In genomic region chr3:35693039-35693438, GRCm38 (mm10) we compare ENCODE assay signal across 8 mouse cellular contexts.
DNase-seq lines count a peak whose midpoint lies in the region; ATAC-seq and TF ChIP-seq lines count a peak whose summit lies in the region.

No protein-coding gene starts in this region.

- H3K9ac ChIP-seq in hindbrain, embryonic 11.5 days (ENCODE audit: low read depth, low read length): no peak overlapping the region
- no peak overlapping the region for H3K9ac ChIP-seq in hindbrain, embryonic 13.5 days
- no peak overlapping the region for H3K9ac ChIP-seq in kidney, postnatal 0 days (ENCODE audit: low read depth, low read length)
- no peak overlapping the region for H3K9ac ChIP-seq in liver, embryonic 11.5 days (ENCODE audit: low read depth, low read length)
- no peak overlapping the region for H3K9ac ChIP-seq in stomach, embryonic 14.5 days (replicated peaks; ENCODE audit: low read depth, low read length)

- H3K9me3 ChIP-seq in hindbrain, embryonic 11.5 days (ENCODE audit: control insufficient read depth, low read length): no peaks in the 10 kb centered on the region
- H3K9me3 ChIP-seq in hindbrain, embryonic 13.5 days: no peaks in the 10 kb centered on the region
- no peaks in the 10 kb centered on the region for H3K9me3 ChIP-seq in kidney, postnatal 0 days (replicated peaks; ENCODE audit: low read length)
- H3K9me3 ChIP-seq in liver, embryonic 11.5 days (ENCODE audit: control insufficient read depth, low read length): no peaks in the 10 kb centered on the region
- H3K9me3 ChIP-seq in stomach, embryonic 14.5 days (ENCODE audit: control insufficient read depth, low read depth, low read length): no peaks in the 10 kb centered on the region

- H3K27me3 ChIP-seq in hindbrain, embryonic 11.5 days (ENCODE audit: control insufficient read depth, insufficient read depth, low read length): no peaks in the 10 kb centered on the region
- no peaks in the 10 kb centered on the region for H3K27me3 ChIP-seq in hindbrain, embryonic 13.5 days
- no peaks in the 10 kb centered on the region for H3K27me3 ChIP-seq in kidney, postnatal 0 days (ENCODE audit: insufficient read depth, low read length)
- H3K27me3 ChIP-seq in liver, embryonic 11.5 days (replicated peaks; ENCODE audit: control insufficient read depth, insufficient read depth, low read length): no peaks in the 10 kb centered on the region
- H3K27me3 ChIP-seq in stomach, embryonic 14.5 days (ENCODE audit: control insufficient read depth, insufficient read depth, low read length): no peaks in the 10 kb centered on the region

- H3K4me2 ChIP-seq in hindbrain, embryonic 11.5 days (replicated peaks; ENCODE audit: low read depth, low read length): no peak overlapping the region
- H3K4me2 ChIP-seq in hindbrain, embryonic 13.5 days: no peak overlapping the region
- no peak overlapping the region for H3K4me2 ChIP-seq in kidney, postnatal 0 days (ENCODE audit: low read length)
- H3K4me2 ChIP-seq in liver, embryonic 11.5 days: no peak overlapping the region
- H3K4me2 ChIP-seq in stomach, embryonic 14.5 days (replicated peaks; ENCODE audit: low read depth, low read length): no peak overlapping the region

- peak; percentile 64 for DNase-seq in hindbrain, embryonic 11.5 days (ENCODE audit: low spot score)
- peak; percentile 75 for DNase-seq in embryo, embryonic 10 days (ENCODE audit: low spot score)
- DNase-seq in gastrocnemius, postnatal 14 days: peak; percentile 35
- DNase-seq in kidney, postnatal 0 days (ENCODE audit: low spot score): peak; percentile 87
- peak; percentile 53 for DNase-seq in liver, embryonic 11.5 days (ENCODE audit: low spot score)
- DNase-seq in naive thymus-derived CD4-positive, alpha-beta T cell, adult 2 months (ENCODE audit: low read depth): peak; percentile 96

- H3K27ac ChIP-seq in hindbrain, embryonic 11.5 days (ENCODE audit: low read depth, low read length): no peak overlapping the region
- no peak overlapping the region for H3K27ac ChIP-seq in hindbrain, embryonic 13.5 days
- H3K27ac ChIP-seq in kidney, postnatal 0 days: no peak overlapping the region
- H3K27ac ChIP-seq in liver, embryonic 11.5 days (ENCODE audit: low read depth, low read length): no peak overlapping the region
- H3K27ac ChIP-seq in stomach, embryonic 14.5 days (ENCODE audit: low read length): no peak overlapping the region

- peak; percentile 45; the same call in 1 of the 2 replicates for ATAC-seq in hindbrain, embryonic 11.5 days (ENCODE audit: low FRiP score)
- ATAC-seq in hindbrain, embryonic 13.5 days (ENCODE audit: low FRiP score): no peak
- peak; percentile 88 for ATAC-seq in kidney, postnatal 0 days (replicated peaks; ENCODE audit: low FRiP score, low read depth)
- peak; percentile 81 for ATAC-seq in liver, embryonic 11.5 days (replicated peaks; ENCODE audit: low FRiP score)
- peak; percentile 83 for ATAC-seq in stomach, embryonic 14.5 days (ENCODE audit: insufficient number of reproducible peaks, insufficient read depth, low FRiP score, low read depth)

- intact Hi-C loops in gastrocnemius, postnatal 14 days (cut with DNase I; ENCODE audit: low total_unique reads): loop anchor here (5.0 to 10.0 kb wide), 2 partner anchors 282 to 369 kb away; no protein-coding TSS in a partner anchor

- TF ChIP-seq CTCF in kidney, postnatal 0 days (IDR thresholded peaks at IDR 0.05; ENCODE audit: low read depth): peak; percentile 89

- 62% methylated on average over 6 of the region's 6 CpGs for WGBS in hindbrain, embryonic 11.5 days
- 59% methylated on average over 6 of the region's 6 CpGs for WGBS in hindbrain, embryonic 13.5 days
- 39% methylated on average over 6 of the region's 6 CpGs for WGBS in kidney, postnatal 0 days
- WGBS in liver, embryonic 11.5 days: 38% methylated on average over 6 of the region's 6 CpGs
- 41% methylated on average over 6 of the region's 6 CpGs for WGBS in stomach, embryonic 14.5 days

- no peaks in the 10 kb centered on the region for H3K36me3 ChIP-seq in hindbrain, embryonic 11.5 days (ENCODE audit: control insufficient read depth, insufficient read depth, low read length)
- H3K36me3 ChIP-seq in hindbrain, embryonic 13.5 days: no peaks in the 10 kb centered on the region
- H3K36me3 ChIP-seq in kidney, postnatal 0 days (ENCODE audit: insufficient read depth, low read length): no peaks in the 10 kb centered on the region
- no peaks in the 10 kb centered on the region for H3K36me3 ChIP-seq in liver, embryonic 11.5 days (ENCODE audit: control insufficient read depth, insufficient read depth, low read length)
- H3K36me3 ChIP-seq in stomach, embryonic 14.5 days (ENCODE audit: control insufficient read depth, insufficient read depth, low read length): no peaks in the 10 kb centered on the region

- H3K4me3 ChIP-seq in hindbrain, embryonic 11.5 days (ENCODE audit: low read depth, low read length): no peak overlapping the region
- no peak overlapping the region for H3K4me3 ChIP-seq in hindbrain, embryonic 13.5 days
- no peak overlapping the region for H3K4me3 ChIP-seq in kidney, postnatal 0 days (replicated peaks; ENCODE audit: low read depth, low read length)
- H3K4me3 ChIP-seq in liver, embryonic 11.5 days (ENCODE audit: low read depth, low read length): no peak overlapping the region
- H3K4me3 ChIP-seq in stomach, embryonic 14.5 days (ENCODE audit: low read depth, low read length): no peak overlapping the region

- no peaks in the 10 kb centered on the region for H3K4me1 ChIP-seq in hindbrain, embryonic 11.5 days (replicated peaks; ENCODE audit: control insufficient read depth, insufficient read depth, low read length)
- H3K4me1 ChIP-seq in hindbrain, embryonic 13.5 days (replicated peaks): no peaks in the 10 kb centered on the region
- H3K4me1 ChIP-seq in kidney, postnatal 0 days (replicated peaks; ENCODE audit: insufficient read depth, low read length): no peaks in the 10 kb centered on the region
- H3K4me1 ChIP-seq in liver, embryonic 11.5 days (replicated peaks; ENCODE audit: control insufficient read depth, insufficient read depth, low read length): no peaks in the 10 kb centered on the region
- H3K4me1 ChIP-seq in stomach, embryonic 14.5 days (ENCODE audit: control insufficient read depth, insufficient read depth, low read length): no peaks in the 10 kb centered on the region

Comparison
In these comparisons a context has a peak if more than half of its experiments do, and no peak if none do; other contexts are left out.
1. DNase-seq: peak in every context shown above with its lines; median percentile 96 in naive thymus-derived CD4-positive, alpha-beta T cell, adult 2 months; 87 in kidney, postnatal 0 days; 75 in embryo, embryonic 10 days; 64 in hindbrain, embryonic 11.5 days; 53 in liver, embryonic 11.5 days; 35 in gastrocnemius, postnatal 14 days.